Mouse (Mus musculus) intestine, embryonic 16.5 days (tissue): ENCODE data around the gene Tex13a. TPM values are rescaled to one million over a fixed set of nuclear protein-coding genes. Genes with fewer than 3 reads are reported as not detected.

Source experiments
- ATAC-seq: fragments of 200-750 bp; cut with Nextera tagmentation; 2 replicates; pipeline ENCODE4 v1.8.0; 2017; ENCODE audit warnings: moderate TSS enrichment, moderate library complexity
- H3K27ac ChIP-seq: fragments of 300-500 bp; sonication (generic); 2 replicates; pipeline ENCODE4 v1.5.1; 2014; ENCODE audit warnings: mild to moderate bottlenecking, low read length
- H3K27me3 ChIP-seq: fragments of 300-500 bp; sonication (generic); replicated peaks from 2 replicates; pipeline ENCODE4 v1.6.1; 2014; ENCODE audit warnings: low read length, control low read depth, mixed read lengths; ENCODE audit not compliant: control insufficient read depth, insufficient read depth
- H3K36me3 ChIP-seq: fragments of 300-500 bp; sonication (generic); 2 replicates; pipeline ENCODE4 v1.6.1; 2014; ENCODE audit warnings: low read length, control low read depth; ENCODE audit not compliant: control insufficient read depth, insufficient read depth
- H3K4me1 ChIP-seq: fragments of 300-500 bp; sonication (generic); 2 replicates; pipeline ENCODE4 v1.6.1; 2014; ENCODE audit warnings: low read length, control low read depth, mixed read lengths; ENCODE audit not compliant: control insufficient read depth, insufficient read depth
- H3K4me2 ChIP-seq: fragments of 300-500 bp; sonication (generic); 2 replicates; pipeline ENCODE4 v1.6.1; 2014; ENCODE audit warnings: low read depth, low read length, control low read depth
- H3K4me3 ChIP-seq: fragments of 300-500 bp; sonication (generic); 2 replicates; pipeline ENCODE4 v1.5.1; 2014; ENCODE audit warnings: mild to moderate bottlenecking, low read length
- H3K9ac ChIP-seq: fragments of 300-500 bp; sonication (generic); 2 replicates; pipeline ENCODE4 v1.6.1; 2014; ENCODE audit warnings: low read depth, low read length
- H3K9me3 ChIP-seq: fragments of 300-500 bp; sonication (generic); 2 replicates; pipeline ENCODE4 v1.6.1; 2016; ENCODE audit warnings: low read length, control low read depth; ENCODE audit not compliant: control insufficient read depth
- WGBS: fragments of 180-500 bp; shearing (Covaris S2); extraction: QIAGEN DNeasy Blood & Tissue Kit; methylation state at CpG from one replicate; pipeline ENCODE4 v1.1.7; 2014; 5-methylcytosine and 5-hydroxymethylcytosine counted together
- polyA plus RNA-seq: library from polyadenylated mRNA; unstranded; fragments of >200 nt; fragmentation: Nextera tagmentation; extraction: Ambion mirVana; gene quantifications from 2 replicates; pipeline ENCODE4 v1.2.1, GENCODE M21; 2015

Tex13a gene
- not detected in 2 replicates for polyA plus RNA-seq

DNA sequence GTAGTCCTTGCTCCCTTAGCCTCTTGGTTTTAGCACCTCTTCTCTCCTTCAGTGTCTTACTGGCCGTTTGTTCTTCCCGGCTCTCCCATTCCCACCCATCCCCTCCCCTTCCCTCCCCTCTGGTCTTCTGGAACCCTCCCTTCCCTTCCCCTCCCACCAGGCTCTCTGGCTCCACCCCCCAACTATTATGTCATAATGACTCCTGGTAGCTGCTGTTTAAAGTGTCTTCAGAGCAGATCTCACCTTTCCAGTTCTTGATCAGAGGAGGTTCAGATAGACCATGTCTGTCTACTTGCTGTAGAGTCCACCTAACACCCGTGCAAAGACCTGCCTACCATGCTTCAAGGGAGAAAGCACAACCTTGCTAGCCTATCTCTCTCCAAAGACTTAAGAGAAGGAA lies at the start of gene Tex13a:
TSS of gene Tex13a (minus strand) at position 101 of the 400 bp plus-strand sequence.
- no peak within 1 kb of the TSS for H3K9ac ChIP-seq
- H3K36me3 ChIP-seq, result no peaks in the 10 kb centered on the region
- no peak within 1 kb of the TSS for H3K4me2 ChIP-seq
- H3K27ac ChIP-seq, result no peak within 1 kb of the TSS
- no peak for ATAC-seq
- no peak within 1 kb of the TSS for H3K4me3 ChIP-seq
- no peaks in the 10 kb centered on the region for H3K27me3 ChIP-seq
- no peaks in the 10 kb centered on the region for H3K9me3 ChIP-seq
- 74% methylated on average over 3 of the region's 3 CpGs for WGBS
- no peaks in the 10 kb centered on the region for H3K4me1 ChIP-seq

DNA sequence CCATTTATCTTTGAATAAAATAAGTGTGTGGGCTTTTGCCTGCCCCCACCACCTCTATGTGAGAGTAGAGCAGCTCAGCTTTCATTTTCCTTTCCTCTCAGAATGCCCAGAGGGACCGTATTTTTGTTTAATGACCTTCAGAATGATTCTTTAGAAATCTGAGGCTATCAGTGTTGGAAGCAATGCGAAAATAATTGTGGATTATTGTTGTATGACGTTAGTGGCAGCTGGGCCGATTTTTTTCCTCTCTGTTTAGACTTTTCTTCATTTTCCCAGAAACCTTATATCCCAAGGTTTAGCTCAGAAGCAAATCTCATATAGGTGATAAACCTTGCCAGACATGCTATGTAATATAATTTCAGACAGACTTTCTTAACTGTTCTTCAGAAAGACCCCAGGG lies 25.2 kb upstream of the Tex13a start:
- Histone ChIP-seq H3K27me3 (no peaks in the 10 kb centered on the region), H3K4me1 (no peaks in the 10 kb centered on the region), H3K4me2 (no peak overlapping the region), H3K4me3 (no peak overlapping the region), H3K9me3 (no peaks in the 10 kb centered on the region), H3K27ac (no peak overlapping the region), H3K36me3 (no peaks in the 10 kb centered on the region), H3K9ac (no peak overlapping the region)
- WGBS, result 65% methylated on average over 4 of the region's 4 CpGs
- no peak for ATAC-seq

DNA sequence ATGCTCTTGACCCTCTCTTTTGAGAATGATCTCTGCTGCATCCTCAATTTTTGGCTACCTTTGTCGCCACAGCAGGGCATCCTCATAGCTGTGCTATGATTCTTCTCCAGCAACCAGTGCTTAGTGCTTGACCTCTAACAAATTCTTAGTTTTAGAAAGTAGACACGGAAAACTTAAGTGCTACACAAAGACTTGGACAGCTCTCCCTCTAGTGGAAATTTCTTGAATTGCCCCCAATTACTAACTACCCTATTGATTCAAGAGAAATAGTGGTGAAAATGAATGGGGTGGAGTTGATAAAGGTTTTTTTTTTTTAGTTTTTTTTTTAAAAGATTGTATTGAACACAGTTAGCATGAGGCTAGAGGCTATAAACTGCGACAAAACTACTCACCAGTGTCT lies 39.2 kb downstream of the Tex13a start:
- H3K4me1 ChIP-seq, result no peaks in the 10 kb centered on the region
- ATAC-seq, result no peak
- no peak overlapping the region for H3K4me2 ChIP-seq
- no peaks in the 10 kb centered on the region for H3K9me3 ChIP-seq
- H3K27me3 ChIP-seq, result no peaks in the 10 kb centered on the region
- H3K27ac ChIP-seq, result no peak overlapping the region
- no peak overlapping the region for H3K9ac ChIP-seq
- WGBS, result 6% methylated on average over 3 of the region's 3 CpGs
- H3K4me3 ChIP-seq, result no peak overlapping the region
- H3K36me3 ChIP-seq, result no peaks in the 10 kb centered on the region
